Mouse (Mus musculus) NIH3T3 (cell line): ENCODE results near the gene Shisal2a.

Source experiments
- DNase-seq: peaks from one replicate; pipeline ENCODE4 v3.0.0-alpha.2; 2012; ENCODE audit warnings: low read depth

Shisal2a gene

GRCm38 (mm10) chr4:108337817-108338216, 45.3 kb downstream of the Shisal2a start:
- no peak for DNase-seq

GRCm38 (mm10) chr4:108336765-108337164, 46.4 kb downstream of the Shisal2a start:
- DNase-seq: no peak

- DNase-seq: no peak
Measured at GRCm38 (mm10) chr4:108335413-108335812, 47.7 kb downstream of the Shisal2a start.

GRCm38 (mm10) chr4:108332041-108332440, 51.1 kb downstream of the Shisal2a start:
- DNase-seq: no peak

- DNase-seq: no peak
Measured at GRCm38 (mm10) chr4:108329840-108330239, 53.3 kb downstream of the Shisal2a start.

- DNase-seq: peak; percentile 100
Measured at GRCm38 (mm10) chr4:108327730-108328484, 55.2 kb downstream of the Shisal2a start, which contains the start of gene Coa7. Coa7 (plus strand) TSS chr4:108328140.

GRCm38 (mm10) chr4:108327071-108327579, 56.0 kb downstream of the Shisal2a start:
- DNase-seq: peak; percentile 81

GRCm38 (mm10) chr4:108323588-108323987, 59.6 kb downstream of the Shisal2a start:
- DNase-seq: no peak

GRCm38 (mm10) chr4:108320627-108321380, 62.3 kb downstream of the Shisal2a start:
- no peak for DNase-seq

- DNase-seq: no peak
Measured at GRCm38 (mm10) chr4:108319747-108320146, 63.4 kb downstream of the Shisal2a start.

GRCm38 (mm10) chr4:108318649-108319615, 64.2 kb downstream of the Shisal2a start:
- DNase-seq: no peak
